Mouse (Mus musculus): ENCODE measurements around the gene Tbx15. TPM values are rescaled to one million over a fixed set of nuclear protein-coding genes. Genes with fewer than 3 reads are reported as not detected.

The Tbx15 gene
- total and polyA plus RNA-seq, 2 experiments from 2014 or later, result 0.64 to 4.3 TPM

DNA sequence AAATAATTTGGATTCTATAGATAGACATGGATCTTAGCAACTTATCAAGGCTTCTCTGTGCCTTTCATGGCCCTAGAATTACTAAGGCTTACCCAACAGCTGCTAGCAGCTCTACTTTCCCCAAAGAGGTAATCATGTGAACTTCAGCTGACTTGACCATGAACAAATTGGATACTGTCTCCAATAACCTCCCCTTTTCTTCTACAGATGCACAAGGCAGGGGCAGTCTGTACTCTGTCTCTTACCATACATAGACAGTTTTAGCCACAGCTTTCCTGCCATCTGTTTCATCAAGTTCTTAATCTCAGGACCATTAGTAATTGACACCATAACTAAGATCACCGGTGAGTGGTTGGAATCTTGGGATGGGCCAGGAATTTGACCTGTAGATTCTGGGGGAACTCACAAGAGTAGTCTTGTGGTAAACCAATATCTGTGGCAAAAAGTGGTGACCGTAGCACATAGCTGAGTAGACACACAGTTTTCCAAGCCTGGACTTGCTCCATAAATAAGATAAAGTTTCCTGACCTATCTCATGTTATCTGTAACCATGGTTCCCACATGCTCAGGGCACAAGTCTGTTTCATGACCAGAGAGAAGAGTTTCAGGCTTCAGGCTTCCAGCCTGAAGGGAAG is 139.6 kb downstream of the Tbx15 start:
- H3K9me3 ChIP-seq (ENCODE audit: low read length), result no peaks in the 10 kb centered on the region
- H3K36me3 ChIP-seq (ENCODE audit: insufficient read depth, low read length), result no peaks in the 10 kb centered on the region
- no peak overlapping the region for H3K4me2 ChIP-seq (ENCODE audit: low read depth, low read length)
- no peak overlapping the region for H3K4me3 ChIP-seq (ENCODE audit: low read length)
- 94% methylated on average over 2 of the region's 2 CpGs for WGBS
- ATAC-seq, result no peak
- no peaks in the 10 kb centered on the region for H3K27me3 ChIP-seq (ENCODE audit: insufficient read depth, low read length)
- TF ChIP-seq CTCF (IDR thresholded peaks at IDR 0.05; ENCODE audit: low read depth), result no peak
- DNase-seq (ENCODE audit: low spot score), result no peak
- H3K9ac ChIP-seq (replicated peaks; ENCODE audit: low read length), result no peak overlapping the region
- no peak overlapping the region for H3K27ac ChIP-seq
- H3K4me1 ChIP-seq (ENCODE audit: insufficient read depth, low read length), result no peaks in the 10 kb centered on the region

GRCm38 (mm10) chr3:99387127-99387526 is 146.9 kb downstream of the Tbx15 start:
- no peak for TF ChIP-seq CTCF (IDR thresholded peaks at IDR 0.05; ENCODE audit: low read depth)
- DNase-seq (ENCODE audit: low spot score) (no peak), ATAC-seq (no peak)
- H3K9me3 ChIP-seq (ENCODE audit: low read length), result no peaks in the 10 kb centered on the region
- H3K9ac ChIP-seq (replicated peaks; ENCODE audit: low read length), result no peak overlapping the region
- H3K4me3 ChIP-seq (ENCODE audit: low read length), result no peak overlapping the region
- H3K36me3 ChIP-seq (ENCODE audit: insufficient read depth, low read length), result no peaks in the 10 kb centered on the region
- 63% methylated on average over 3 of the region's 4 CpGs for WGBS
- no peak overlapping the region for H3K27ac ChIP-seq
- H3K4me1 ChIP-seq (ENCODE audit: insufficient read depth, low read length), result no peaks in the 10 kb centered on the region
- H3K4me2 ChIP-seq (ENCODE audit: low read depth, low read length), result no peak overlapping the region
- H3K27me3 ChIP-seq (ENCODE audit: insufficient read depth, low read length), result no peaks in the 10 kb centered on the region

Small RNAs within 50 kb of the gene (microRNA-seq; reads per million reads assigned to microRNA genes)
- 0 reads per million in 2 experiments for gene Mir6481

Other genes with a start within 250 kb of the Tbx15 start
- gene Wars2, start 99.3 kb upstream of the Tbx15 start, total RNA-seq (2014; rRNA removed), result 6.6 and 11.1 TPM in 2 replicates
- gene Wars2, start 99.3 kb upstream of the Tbx15 start, polyA plus RNA-seq (2015; fragmentation: Nextera tagmentation; extraction: Ambion mirVana), result 4.4 and 5.1 TPM in 2 replicates

All from hindbrain, postnatal 0 days (tissue).